8 mouse cellular contexts compared by ENCODE assay signal in the genomic region with DNA sequence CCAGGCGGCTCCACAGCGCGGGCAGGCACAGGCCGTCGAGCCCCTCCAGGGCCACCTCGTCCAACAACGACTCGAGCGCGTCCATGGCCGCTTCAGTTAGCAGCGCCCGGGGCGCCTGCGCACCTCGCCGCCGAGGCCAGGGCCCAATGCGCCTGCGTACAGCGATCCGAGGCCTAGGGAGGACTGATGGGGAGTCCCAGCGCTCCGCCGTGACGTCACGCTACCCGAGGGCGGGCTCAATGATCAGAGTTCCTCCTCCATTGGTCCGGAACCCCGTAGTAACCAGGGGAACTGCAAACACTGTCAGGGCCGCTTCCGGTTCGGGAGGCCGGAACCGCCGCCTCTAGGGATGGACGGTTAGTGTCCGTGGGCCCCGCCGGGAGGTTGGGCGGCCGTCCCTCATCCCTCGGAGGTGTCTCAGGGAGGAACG. TPM values are rescaled to one million over a fixed set of nuclear protein-coding genes. Genes with fewer than 3 reads are reported as not detected.
A peak's percentile ranks its signal among the peaks of the same experiment; 100 is the strongest.
DNase-seq lines count a peak whose midpoint lies in the region; ATAC-seq and TF ChIP-seq lines count a peak whose summit lies in the region.

Gene Gtf3c1, minus strand, starts transcription at position 188 of the 430 bp plus-strand sequence.
Gene D430042O09Rik, plus strand, starts transcription at position 296 of the 430 bp plus-strand sequence.

- no peak for TF ChIP-seq CTCF in MEL (IDR thresholded peaks at IDR 0.05 in 2 of 3, conservative IDR thresholded peaks at IDR 0.05 in 1 of 3; ENCODE audit: control insufficient read depth in 1 of 3, insufficient read depth in 1 of 3, low read depth in 2 of 3, low read length in 3 of 3, poor library complexity in 1 of 3, severe bottlenecking in 1 of 3)
- no peak for TF ChIP-seq CTCF in cerebellum, adult 2 months (IDR thresholded peaks at IDR 0.05; ENCODE audit: borderline replicate concordance, insufficient read depth, low read depth, low read length)
- TF ChIP-seq CTCF in forebrain, postnatal 0 days (IDR thresholded peaks at IDR 0.05; ENCODE audit: low read depth), result no peak

- no peak for TF ChIP-seq EP300 in MEL (IDR thresholded peaks at IDR 0.05; ENCODE audit: low read depth in 1 of 2, low read length in 2 of 2)

- H3K9me3 ChIP-seq in MEL (replicated peaks; ENCODE audit: insufficient read depth, low read length), result no peaks in the 10 kb centered on the region
- H3K9me3 ChIP-seq in forebrain, postnatal 0 days (ENCODE audit: low read length), result no peaks in the 10 kb centered on the region
- no peaks in the 10 kb centered on the region for H3K9me3 ChIP-seq in lung, embryonic 15.5 days

- DNase-seq in MEL (ENCODE audit: low read depth, low spot score), result peak; percentile 99
- peak; percentile 100 for DNase-seq in cerebellum, adult 2 months
- DNase-seq in forebrain, postnatal 0 days, result peak; percentile 100
- peak; percentile 100 for DNase-seq in heart, postnatal 4 days
- DNase-seq in layer of hippocampus, adult 8-10 months (ENCODE audit: low spot score in 2 of 2), result peak; percentile 99
- peak; percentile 99 for DNase-seq in ovary, adult 18-20 months (ENCODE audit: low spot score)
- peak; percentile 99 for DNase-seq in thymus, postnatal 0 days (ENCODE audit: low spot score)

- ATAC-seq in forebrain, postnatal 0 days, result peak; percentile 99
- ATAC-seq in lung, embryonic 15.5 days (ENCODE audit: borderline replicate concordance, extremely low read depth, low FRiP score, low TSS enrichment), result peak; percentile 98

- H3K4me3 ChIP-seq in MEL (ENCODE audit: control insufficient read depth in 1 of 2, insufficient read depth in 1 of 2, low read depth in 2 of 2, low read length in 2 of 2), result peak within 1 kb of the TSS; percentile 88 to 92
- H3K4me3 ChIP-seq in cerebellum, adult 2 months (replicated peaks; ENCODE audit: insufficient read depth, low read depth, low read length), result peak within 1 kb of the TSS; percentile 93
- peak within 1 kb of the TSS; percentile 96 for H3K4me3 ChIP-seq in forebrain, postnatal 0 days (ENCODE audit: low read depth, low read length)
- peak within 1 kb of the TSS; percentile 79 for H3K4me3 ChIP-seq in lung, embryonic 15.5 days

- H3K4me2 ChIP-seq in forebrain, postnatal 0 days (ENCODE audit: low read depth), result peak within 1 kb of the TSS; percentile 77
- H3K4me2 ChIP-seq in lung, embryonic 15.5 days, result peak within 1 kb of the TSS; percentile 72

- H3K4me1 ChIP-seq in MEL (ENCODE audit: control insufficient read depth in 1 of 2, insufficient read depth in 2 of 2, low read length in 2 of 2), result peaks cover 2 to 26% of the 10 kb centered on the region in 2 experiments; a peak in 3 of 4 replicates
- peaks cover 11% of the 10 kb centered on the region; the same call in 1 of the 2 replicates for H3K4me1 ChIP-seq in cerebellum, adult 2 months (ENCODE audit: control insufficient read depth, insufficient read depth, low read length)
- peaks cover 26% of the 10 kb centered on the region for H3K4me1 ChIP-seq in forebrain, postnatal 0 days (ENCODE audit: insufficient read depth)
- peaks cover 38% of the 10 kb centered on the region for H3K4me1 ChIP-seq in lung, embryonic 15.5 days

- H3K36me3 ChIP-seq in MEL (ENCODE audit: control insufficient read depth in 1 of 2, insufficient read depth in 2 of 2, low read length in 2 of 2), result peaks cover 5 to 26% of the 10 kb centered on the region in 2 experiments
- H3K36me3 ChIP-seq in forebrain, postnatal 0 days (ENCODE audit: insufficient read depth), result peaks cover 15% of the 10 kb centered on the region
- peaks cover 19% of the 10 kb centered on the region for H3K36me3 ChIP-seq in lung, embryonic 15.5 days

- TF ChIP-seq RAD21 in MEL (IDR thresholded peaks at IDR 0.05; ENCODE audit: low read depth, low read length), result no peak

- 1% methylated on average over 45 of the region's 45 CpGs for WGBS in cerebellum, adult 2 months
- WGBS in forebrain, postnatal 0 days, result 3% methylated on average over 45 of the region's 45 CpGs
- under 1% methylated on average over 45 of the region's 45 CpGs for WGBS in lung, embryonic 15.5 days

- H3K79me2 ChIP-seq in MEL (ENCODE audit: control insufficient read depth, insufficient read depth, low read length, poor library complexity), result peaks cover 28% of the 10 kb centered on the region

- H3K27me3 ChIP-seq in MEL (ENCODE audit: control insufficient read depth in 1 of 2, insufficient read depth in 2 of 2, low read length in 2 of 2), result no peaks in the 10 kb centered on the region
- H3K27me3 ChIP-seq in cerebellum, adult 2 months (ENCODE audit: control insufficient read depth, insufficient read depth, low read length), result no peaks in the 10 kb centered on the region
- no peaks in the 10 kb centered on the region for H3K27me3 ChIP-seq in forebrain, postnatal 0 days (ENCODE audit: insufficient read depth, low read length)
- no peaks in the 10 kb centered on the region for H3K27me3 ChIP-seq in lung, embryonic 15.5 days

- peak within 1 kb of the TSS; percentile 52 for H3K27ac ChIP-seq in MEL (ENCODE audit: control insufficient read depth, low read depth, low read length)
- peak within 1 kb of the TSS; percentile 14 for H3K27ac ChIP-seq in cerebellum, adult 2 months (ENCODE audit: insufficient read depth, low read length)
- peak within 1 kb of the TSS; percentile 75 for H3K27ac ChIP-seq in forebrain, postnatal 0 days (ENCODE audit: low read depth, low read length)
- peak within 1 kb of the TSS; percentile 94 for H3K27ac ChIP-seq in lung, embryonic 15.5 days

- peak; percentile 86 to 89 for TF ChIP-seq POLR2A in MEL (IDR thresholded peaks at IDR 0.05; ENCODE audit: control insufficient read depth in 1 of 2, insufficient read depth in 1 of 2, low read depth in 1 of 2, low read length in 2 of 2, poor library complexity in 1 of 2)
- peak; percentile 81 for TF ChIP-seq POLR2A in cerebellum, adult 2 months (IDR thresholded peaks at IDR 0.05; ENCODE audit: borderline replicate concordance, insufficient read depth, low read length)

- peak within 1 kb of the TSS; percentile 92 for H3K9ac ChIP-seq in MEL (ENCODE audit: control insufficient read depth, low read depth, low read length, poor library complexity, severe bottlenecking)
- peak within 1 kb of the TSS; percentile 80 for H3K9ac ChIP-seq in forebrain, postnatal 0 days
- peak within 1 kb of the TSS; percentile 88 for H3K9ac ChIP-seq in lung, embryonic 15.5 days

TF ChIP-seq in MEL, 35 proteins besides CTCF, POLR2A, EP300 and RAD21 (continues in another document):
- TF ChIP-seq POLR2AphosphoS2 (IDR thresholded peaks at IDR 0.05; ENCODE audit: low read length) (peak; percentile 85; the same call in 1 of the 2 replicates), CHD2 (IDR thresholded peaks at IDR 0.05; ENCODE audit: low read length) (no peak), MYC (IDR thresholded peaks at IDR 0.05; ENCODE audit: low read depth, low read length) (no peak), HCFC1 (IDR thresholded peaks at IDR 0.05; ENCODE audit: low read depth, low read length) (peak; percentile 86), USF1 (IDR thresholded peaks at IDR 0.05; ENCODE audit: low read depth, low read length) (0 out of 2 replicates have a peak, but pooled peaks have one; percentile 29), TAL1 (IDR thresholded peaks at IDR 0.05; ENCODE audit: low read length) (no peak), ETS1 (IDR thresholded peaks at IDR 0.05; ENCODE audit: low read depth, low read length) (no peak), CHD1 (IDR thresholded peaks at IDR 0.05; ENCODE audit: low read depth, low read length) (no peak), SMC3 (IDR thresholded peaks at IDR 0.05; ENCODE audit: low read depth, low read length) (no peak), ELF1 (IDR thresholded peaks at IDR 0.05; ENCODE audit: low read depth, low read length) (peak; percentile 87), E2F4 (IDR thresholded peaks at IDR 0.05; ENCODE audit: borderline replicate concordance, low read depth, low read length) (no peak), JUND (IDR thresholded peaks at IDR 0.05; ENCODE audit: low read depth, low read length) (no peak), MAX (IDR thresholded peaks at IDR 0.05; ENCODE audit: low read length) (peak; percentile 31; the same call in 1 of the 2 replicates), USF2 (IDR thresholded peaks at IDR 0.05; ENCODE audit: borderline replicate concordance in 1 of 2, insufficient read depth in 1 of 2, low read depth in 1 of 2, low read length in 2 of 2) (no peak), ZMIZ1 (IDR thresholded peaks at IDR 0.05; ENCODE audit: low read depth, low read length) (peak; percentile 72), POLR2AphosphoS5 (IDR thresholded peaks at IDR 0.05; ENCODE audit: borderline replicate concordance, low read depth, low read length) (no peak), SIN3A (IDR thresholded peaks at IDR 0.05; ENCODE audit: low read length) (peak; percentile 94), NRF1 (IDR thresholded peaks at IDR 0.05; ENCODE audit: insufficient read depth, low read depth, low read length, poor library complexity, severe bottlenecking) (peak; percentile 100; the same call in 1 of the 2 replicates)

RNA-seq across cellular contexts. Expression of gene Gtf3c1, which starts in this region (rescaled TPM):
- 23.7 and 24.4 TPM in 2 replicates for total RNA-seq in MEL (2012; rRNA removed)
- 10 to 100 TPM in 1 of 2 experiments, not detected in 1; 36.1 TPM for polyA plus RNA-seq in MEL (2012; ENCODE audit: insufficient read depth in 1 of 2, insufficient read length in 2 of 2, low read depth in 1 of 2, low replicate concordance in 2 of 2, missing spikeins in 1 of 2)
- 51.7 and 53.2 TPM in 2 replicates for polyA plus RNA-seq in cerebellum, adult 2 months (2012; rRNA removed)
- 69.7 and 77.2 TPM in 2 replicates for total RNA-seq in forebrain, postnatal 0 days (2014; rRNA removed)
- 14.3 and 19.0 TPM in 2 replicates for polyA plus RNA-seq in forebrain, postnatal 0 days (2015; fragmentation: Nextera tagmentation; extraction: Ambion mirVana)
- 10 to 100 TPM; 87.6 to 97.4 TPM for total RNA-seq in heart, postnatal 4 days (2021)
- total RNA-seq in layer of hippocampus, adult 8-10 months (2022), result 100 to 1,000 TPM in 3 of 4 experiments, 10 to 100 TPM in 1; 98.4 to 122 (median 108) TPM
- 27.7 and 29.5 TPM in 2 replicates for polyA plus RNA-seq in lung, embryonic 15.5 days (2015; fragmentation: Nextera tagmentation; extraction: Ambion mirVana)
- 15.5 and 16.3 TPM in 2 replicates for polyA plus RNA-seq in thymus, postnatal 0 days (2015; fragmentation: Nextera tagmentation; extraction: Ambion mirVana)

RNA-seq across cellular contexts. Expression of gene D430042O09Rik, which starts in this region (rescaled TPM):
- 6.2 and 6.9 TPM in 2 replicates for total RNA-seq in MEL (2012; rRNA removed)
- polyA plus RNA-seq in MEL (2012; ENCODE audit: insufficient read depth in 1 of 2, insufficient read length in 2 of 2, low read depth in 1 of 2, low replicate concordance in 2 of 2, missing spikeins in 1 of 2), result 10 to 100 TPM in 1 of 2 experiments, not detected in 1; 12.8 TPM
- 11.5 and 11.9 TPM in 2 replicates for polyA plus RNA-seq in cerebellum, adult 2 months (2012; rRNA removed)
- total RNA-seq in forebrain, postnatal 0 days (2014; rRNA removed), result 16.2 and 19.8 TPM in 2 replicates
- polyA plus RNA-seq in forebrain, postnatal 0 days (2015; fragmentation: Nextera tagmentation; extraction: Ambion mirVana), result 3.5 and 4.6 TPM in 2 replicates
- total RNA-seq in heart, postnatal 4 days (2021), result 10 to 100 TPM; 19.0 to 20.6 TPM
- 10 to 100 TPM; 24.0 to 41.3 (median 37.3) TPM for total RNA-seq in layer of hippocampus, adult 8-10 months (2022)
- polyA plus RNA-seq in lung, embryonic 15.5 days (2015; fragmentation: Nextera tagmentation; extraction: Ambion mirVana), result 7.5 and 8.0 TPM in 2 replicates
- polyA plus RNA-seq in thymus, postnatal 0 days (2015; fragmentation: Nextera tagmentation; extraction: Ambion mirVana), result 4.0 and 4.1 TPM in 2 replicates

Comparison
In these comparisons a context has a peak if more than half of its experiments do, and no peak if none do; other contexts are left out.
1. Peak in every context shown above with its lines: DNase-seq, ATAC-seq, H3K4me3 ChIP-seq and H3K27ac ChIP-seq.
2. H3K27ac ChIP-seq: peak in every context shown above with its lines; median percentile 94 in lung, embryonic 15.5 days; 75 in forebrain, postnatal 0 days; 52 in MEL; 14 in cerebellum, adult 2 months.